Mouse (Mus musculus) bone marrow, adult 2 months (tissue): Measurements from ENCODE around the gene Klhl11. TPM values are rescaled to one million over a fixed set of nuclear protein-coding genes. Genes with fewer than 3 reads are reported as not detected.
A peak's percentile ranks its signal among the peaks of the same experiment; 100 is the strongest.

ENCODE experiments used
- H3K27ac ChIP-seq: fragments of 200-500 bp; 2 replicates; pipeline ENCODE4 v1.5.1; 2012; ENCODE audit warnings: low read depth, mild to moderate bottlenecking, control low read depth, inconsistent platforms, low read length; ENCODE audit not compliant: control insufficient read depth, poor library complexity, insufficient read depth
- H3K4me1 ChIP-seq: fragments of 200-500 bp; 2 replicates; pipeline ENCODE4 v1.6.1; 2011; ENCODE audit warnings: low read length; ENCODE audit not compliant: control insufficient read depth, insufficient read depth
- H3K4me3 ChIP-seq: fragments of 200-500 bp; replicated peaks from 2 replicates; pipeline ENCODE3; 2011; ENCODE audit warnings: mild to moderate bottlenecking, low read depth, low read length, control low read depth; ENCODE audit not compliant: control insufficient read depth
- CTCF ChIP-seq: fragments of 200-500 bp; IDR thresholded peaks from 2 replicates; pipeline ENCODE4 v1.5.1; 2011; ENCODE audit warnings: low read length, control low read depth; ENCODE audit not compliant: control insufficient read depth, insufficient read depth
- POLR2A ChIP-seq: fragments of 200-500 bp; IDR thresholded peaks from 2 replicates; pipeline ENCODE4 v1.6.1; 2011; ENCODE audit warnings: low read depth, mild to moderate bottlenecking, control low read depth, low read length, borderline replicate concordance; ENCODE audit not compliant: control insufficient read depth
- WGBS: fragments of 180-500 bp; shearing (Covaris S2); methylation state at CpG from one replicate; pipeline ENCODE4 v1.1.7; 2018; 5-methylcytosine and 5-hydroxymethylcytosine counted together
- polyA plus RNA-seq: library from polyadenylated mRNA; stranded (reverse); fragments of >200 nt; gene quantifications from 2 replicates; pipeline ENCODE4 v1.2.4, GENCODE M21; 2011; ENCODE audit warnings: low replicate concordance; ENCODE audit not compliant: missing spikeins, insufficient read depth, insufficient read length

Gene Klhl11
- polyA plus RNA-seq, 1 experiment, result 2.7 TPM

GRCm38 (mm10) chr11:100435678-100436246 is 36.8 kb downstream of the Klhl11 start:
- WGBS, result 87% methylated on average over 9 of the region's 9 CpGs
- peaks cover 1% of the 10 kb centered on the region; the same call in 1 of the 2 replicates for H3K4me1 ChIP-seq
- no peak overlapping the region for H3K4me3 ChIP-seq
- H3K27ac ChIP-seq, result no peak overlapping the region
- TF ChIP-seq CTCF, result no peak
- TF ChIP-seq POLR2A, result no peak

GRCm38 (mm10) chr11:100432002-100432401 is 40.5 kb downstream of the Klhl11 start:
- Histone ChIP-seq H3K4me1 (no peaks in the 10 kb centered on the region; the same call in 1 of the 2 replicates), H3K27ac (no peak overlapping the region), H3K4me3 (no peak overlapping the region)
- 86% methylated on average over 5 of the region's 5 CpGs for WGBS
- TF ChIP-seq POLR2A (no peak), CTCF (no peak)

GRCm38 (mm10) chr11:100430052-100430451 is 42.5 kb downstream of the Klhl11 start:
- H3K27ac ChIP-seq, result no peak overlapping the region
- TF ChIP-seq POLR2A (no peak), CTCF (no peak)
- H3K4me3 ChIP-seq, result no peak overlapping the region
- WGBS, result 84% methylated on average over 7 of the region's 7 CpGs
- no peaks in the 10 kb centered on the region; the same call in none of the 2 replicates for H3K4me1 ChIP-seq

- no peak overlapping the region for H3K4me3 ChIP-seq
- no peaks in the 10 kb centered on the region; the same call in none of the 2 replicates for H3K4me1 ChIP-seq
- 74% methylated on average over 9 of the region's 9 CpGs for WGBS
- TF ChIP-seq CTCF, result no peak
- no peak overlapping the region for H3K27ac ChIP-seq
Measured at GRCm38 (mm10) chr11:100428612-100429199, 43.8 kb downstream of the Klhl11 start.

GRCm38 (mm10) chr11:100426820-100427219 is 45.7 kb downstream of the Klhl11 start:
- Histone ChIP-seq H3K4me1 (no peaks in the 10 kb centered on the region; the same call in none of the 2 replicates), H3K27ac (no peak overlapping the region), H3K4me3 (no peak overlapping the region)
- 32% methylated on average over 3 of the region's 3 CpGs for WGBS
- no peak for TF ChIP-seq POLR2A
- no peak for TF ChIP-seq CTCF

GRCm38 (mm10) chr11:100425851-100426250 is 46.7 kb downstream of the Klhl11 start:
- H3K27ac ChIP-seq, result no peak overlapping the region
- H3K4me3 ChIP-seq, result no peak overlapping the region
- WGBS, result 47% methylated on average over 7 of the region's 7 CpGs
- no peaks in the 10 kb centered on the region; the same call in none of the 2 replicates for H3K4me1 ChIP-seq
- TF ChIP-seq CTCF (peak; percentile 73), POLR2A (no peak)

- Histone ChIP-seq H3K27ac (no peak overlapping the region), H3K4me3 (no peak overlapping the region), H3K4me1 (no peaks in the 10 kb centered on the region; the same call in none of the 2 replicates)
- WGBS, result 85% methylated on average over 7 of the region's 7 CpGs
- TF ChIP-seq POLR2A (no peak), CTCF (no peak)
Measured at GRCm38 (mm10) chr11:100423836-100424235, 48.7 kb downstream of the Klhl11 start.

- Histone ChIP-seq H3K27ac (no peak overlapping the region), H3K4me1 (no peaks in the 10 kb centered on the region; the same call in none of the 2 replicates), H3K4me3 (no peak overlapping the region)
- TF ChIP-seq POLR2A (no peak), CTCF (no peak)
- 88% methylated on average over 8 of the region's 8 CpGs for WGBS
Measured at GRCm38 (mm10) chr11:100421537-100421936, 51.0 kb downstream of the Klhl11 start.
